ENCODE assay signal across 10 mouse cellular contexts in the genomic region with DNA sequence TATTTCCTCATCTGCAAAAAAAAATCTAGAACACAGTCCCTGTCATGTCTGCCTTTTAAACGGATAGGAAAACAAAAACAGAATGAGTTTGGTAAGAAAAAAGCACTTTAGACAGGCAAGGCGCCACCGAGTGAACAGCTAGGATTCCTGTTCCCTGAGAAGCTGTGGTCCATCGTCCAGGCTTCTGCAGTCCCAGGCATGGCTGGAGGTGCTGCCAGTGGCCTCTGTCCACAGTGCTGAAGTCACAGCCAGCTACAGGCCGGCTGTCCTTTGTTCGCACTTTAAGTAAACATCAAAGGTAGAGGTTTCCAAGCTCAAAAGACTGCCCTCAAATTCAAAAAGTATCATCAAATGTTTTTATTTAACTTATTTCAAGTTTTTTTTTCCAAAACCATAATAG. TPM values are rescaled to one million over a fixed set of nuclear protein-coding genes. Genes with fewer than 3 reads are reported as not detected.
DNase-seq lines count a peak whose midpoint lies in the region; ATAC-seq lines count a peak whose summit lies in the region.
"Had no signal": no experiment of that assay in that cellular context is flagged by ENCODE, and none has a peak within 500 bp of the region (broad histone marks: within the 10 kb centered on the region; RNA-seq: fewer than 3 reads in every experiment).

No protein-coding gene starts in this region.

- no peak for ATAC-seq in hindbrain, embryonic 13.5 days (ENCODE audit: low FRiP score)
- ATAC-seq in forebrain, embryonic 14.5 days = no peak

- H3K9ac ChIP-seq in hindbrain, embryonic 13.5 days = no peak overlapping the region
- no peak overlapping the region for H3K9ac ChIP-seq in forebrain, embryonic 14.5 days (ENCODE audit: low read length)
- H3K9ac ChIP-seq: lung, embryonic 15.5 days had no signal

- peak; percentile 27 for DNase-seq in hindbrain, embryonic 10.5 days (ENCODE audit: low spot score)
- DNase-seq in ovary, postnatal 14 days (ENCODE audit: low spot score) = peak; percentile 41
- DNase-seq in ovary, adult 18-20 months (ENCODE audit: low spot score) = no peak
- DNase-seq in adrenal gland, postnatal 36 days = peak; percentile 50 to 65
- peak; percentile 16 for DNase-seq in lung, postnatal 36 days
- DNase-seq in B cell, adult 2 months = no peak
- DNase-seq in forebrain, embryonic 14.5 days (ENCODE audit: low spot score) = no peak

- peaks cover 23% of the 10 kb centered on the region for H3K27me3 ChIP-seq in hindbrain, embryonic 10.5 days (ENCODE audit: insufficient read depth, poor library complexity, severe bottlenecking)
- H3K27me3 ChIP-seq in hindbrain, embryonic 13.5 days = peaks cover 8% of the 10 kb centered on the region; the same call in 1 of the 2 replicates
- H3K27me3 ChIP-seq in forebrain, embryonic 14.5 days (replicated peaks; ENCODE audit: control insufficient read depth, insufficient read depth, low read length) = no peaks in the 10 kb centered on the region

- no peak overlapping the region for H3K27ac ChIP-seq in hindbrain, embryonic 10.5 days
- H3K27ac ChIP-seq in hindbrain, embryonic 13.5 days = no peak overlapping the region
- no peak overlapping the region for H3K27ac ChIP-seq in forebrain, embryonic 14.5 days (ENCODE audit: low read depth, low read length)
- H3K27ac ChIP-seq: lung, embryonic 15.5 days had no signal

- H3K9me3 ChIP-seq in hindbrain, embryonic 10.5 days = no peaks in the 10 kb centered on the region
- no peaks in the 10 kb centered on the region for H3K9me3 ChIP-seq in hindbrain, embryonic 13.5 days
- no peaks in the 10 kb centered on the region for H3K9me3 ChIP-seq in forebrain, embryonic 14.5 days (replicated peaks; ENCODE audit: control insufficient read depth, low read length)
- H3K9me3 ChIP-seq: lung, embryonic 15.5 days had no signal

- peaks cover 41% of the 10 kb centered on the region for H3K4me1 ChIP-seq in hindbrain, embryonic 10.5 days (replicated peaks)
- peaks cover 39% of the 10 kb centered on the region for H3K4me1 ChIP-seq in hindbrain, embryonic 13.5 days (replicated peaks)
- H3K4me1 ChIP-seq in forebrain, embryonic 14.5 days (ENCODE audit: control insufficient read depth, insufficient read depth, low read length) = peaks cover 37% of the 10 kb centered on the region

- H3K4me2 ChIP-seq in hindbrain, embryonic 13.5 days = no peak overlapping the region
- no peak overlapping the region for H3K4me2 ChIP-seq in forebrain, embryonic 14.5 days (ENCODE audit: low read length)
- H3K4me2 ChIP-seq: lung, embryonic 15.5 days had no signal

- H3K36me3 ChIP-seq in hindbrain, embryonic 10.5 days = no peaks in the 10 kb centered on the region
- peaks cover 12% of the 10 kb centered on the region for H3K36me3 ChIP-seq in hindbrain, embryonic 13.5 days
- no peaks in the 10 kb centered on the region for H3K36me3 ChIP-seq in forebrain, embryonic 14.5 days (ENCODE audit: control insufficient read depth, insufficient read depth, low read length)
- H3K36me3 ChIP-seq: lung, embryonic 15.5 days had no signal

- 11% methylated on average over 6 of the region's 6 CpGs for WGBS in hindbrain, embryonic 10.5 days
- WGBS in hindbrain, embryonic 13.5 days = 22% methylated on average over 6 of the region's 6 CpGs
- WGBS in forebrain, embryonic 14.5 days = 21% methylated on average over 6 of the region's 6 CpGs

- H3K4me3 ChIP-seq in hindbrain, embryonic 10.5 days = no peak overlapping the region
- no peak overlapping the region for H3K4me3 ChIP-seq in hindbrain, embryonic 13.5 days
- no peak overlapping the region for H3K4me3 ChIP-seq in forebrain, embryonic 14.5 days (ENCODE audit: low read depth, low read length)
- H3K4me3 ChIP-seq: lung, embryonic 15.5 days had no signal

RNA-seq across cellular contexts. Expression of a gene that starts 4.6 kb away (rescaled TPM):
- 14.0 and 17.6 TPM in 2 replicates for polyA plus RNA-seq in hindbrain, embryonic 10.5 days (2016; fragmentation: Nextera tagmentation; extraction: Ambion mirVana)
- polyA plus RNA-seq in hindbrain, embryonic 13.5 days (2015; fragmentation: Nextera tagmentation; extraction: Ambion mirVana) = 51.0 and 51.2 TPM in 2 replicates
- total RNA-seq in adrenal gland, postnatal 36 days (2021) = 10 to 100 TPM; 10.9 to 35.1 TPM
- 52.1 and 61.1 TPM in 2 replicates for polyA plus RNA-seq in forebrain, embryonic 14.5 days (2014; fragmentation: Nextera tagmentation; extraction: Ambion mirVana)

RNA-seq across cellular contexts. Expression of a gene that starts 24.4 kb away (rescaled TPM):
- 0.75 and 0.95 TPM in 2 replicates for polyA plus RNA-seq in hindbrain, embryonic 10.5 days (2016; fragmentation: Nextera tagmentation; extraction: Ambion mirVana)
- polyA plus RNA-seq in hindbrain, embryonic 13.5 days (2015; fragmentation: Nextera tagmentation; extraction: Ambion mirVana) = 0.63 and 0.70 TPM in 2 replicates
- total RNA-seq in adrenal gland, postnatal 36 days (2021) = not detected
- polyA plus RNA-seq in forebrain, embryonic 14.5 days (2014; fragmentation: Nextera tagmentation; extraction: Ambion mirVana) = 0.47 and 0.53 TPM in 2 replicates
- polyA plus RNA-seq: urinary bladder, adult 2 months had no signal

RNA-seq across cellular contexts. Expression of a gene that starts 28.6 kb away (rescaled TPM):
- 1.6 and 2.5 TPM in 2 replicates for polyA plus RNA-seq in hindbrain, embryonic 10.5 days (2016; fragmentation: Nextera tagmentation; extraction: Ambion mirVana)
- 21.7 and 23.0 TPM in 2 replicates for polyA plus RNA-seq in hindbrain, embryonic 13.5 days (2015; fragmentation: Nextera tagmentation; extraction: Ambion mirVana)
- 1 to 10 TPM; 1.3 to 1.8 TPM for total RNA-seq in adrenal gland, postnatal 36 days (2021)
- 11.8 and 17.2 TPM in 2 replicates for polyA plus RNA-seq in forebrain, embryonic 14.5 days (2014; fragmentation: Nextera tagmentation; extraction: Ambion mirVana)

RNA-seq across cellular contexts. Expression of a gene that starts 55.3 kb away (rescaled TPM):
- 600 and 640 TPM in 2 replicates for polyA plus RNA-seq in hindbrain, embryonic 10.5 days (2016; fragmentation: Nextera tagmentation; extraction: Ambion mirVana)
- polyA plus RNA-seq in hindbrain, embryonic 13.5 days (2015; fragmentation: Nextera tagmentation; extraction: Ambion mirVana) = 524 and 526 TPM in 2 replicates
- 100 to 1,000 TPM; 332 to 368 TPM for total RNA-seq in adrenal gland, postnatal 36 days (2021)
- 446 and 480 TPM in 2 replicates for polyA plus RNA-seq in forebrain, embryonic 14.5 days (2014; fragmentation: Nextera tagmentation; extraction: Ambion mirVana)

Comparison
In these comparisons a context has a peak if more than half of its experiments do, and no peak if none do; other contexts are left out.
1. DNase-seq: peak in hindbrain, embryonic 10.5 days (single experiment), ovary, postnatal 14 days (single experiment), adrenal gland, postnatal 36 days (2 of 2) and lung, postnatal 36 days (single experiment); none in ovary, adult 18-20 months (single experiment), B cell, adult 2 months (0 of 2) and forebrain, embryonic 14.5 days (single experiment).